Mouse (Mus musculus) frontal cortex, adult (tissue): ENCODE measurements around the gene Tnfaip8l3.
"Not testable (repeated sequence)": the region's sequence is repeated elsewhere in the genome, so short reads cannot be mapped to it uniquely, and the experiment has no call there.

Experiments
- ATAC-seq: cut with Nextera tagmentation; 2 replicates; pipeline ENCODE4 v1.9.2; 2017; ENCODE audit warnings: mild to moderate bottlenecking, moderate library complexity, mixed read lengths; ENCODE audit not compliant: low TSS enrichment

The Tnfaip8l3 gene

GRCm38 (mm10) chr9:54068032-54068649 is at the start of gene Tnfaip8l3:
Gene Tnfaip8l3, minus strand, starts transcription at chr9:54068388.
- ATAC-seq = 0 out of 2 replicates have a peak, but pooled peaks have one; percentile 25

- ATAC-seq = no peak
These were observed 44.5 kb upstream of the Tnfaip8l3 start for GRCm38 (mm10) chr9:54112726-54113125.

- ATAC-seq = no peak
These were observed 30.4 kb upstream of the Tnfaip8l3 start for GRCm38 (mm10) chr9:54098636-54099035.

- peak; percentile 57 for ATAC-seq
These were observed 28.9 kb upstream of the Tnfaip8l3 start for GRCm38 (mm10) chr9:54097091-54097490.

GRCm38 (mm10) chr9:54084245-54084644 is 16.1 kb upstream of the Tnfaip8l3 start:
- no peak for ATAC-seq

GRCm38 (mm10) chr9:54077740-54078139 is 9.6 kb upstream of the Tnfaip8l3 start:
- ATAC-seq = no peak

- ATAC-seq = no peak
These were observed 6.7 kb upstream of the Tnfaip8l3 start for GRCm38 (mm10) chr9:54074901-54075300.

GRCm38 (mm10) chr9:54073688-54074087 is 5.5 kb upstream of the Tnfaip8l3 start:
- no peak for ATAC-seq

- peak; percentile 72 for ATAC-seq
These were observed 3.4 kb upstream of the Tnfaip8l3 start for GRCm38 (mm10) chr9:54071474-54072095.

- no peak for ATAC-seq
These were observed 1.0 kb upstream of the Tnfaip8l3 start for GRCm38 (mm10) chr9:54069204-54069603.

GRCm38 (mm10) chr9:54068777-54069176 is 589 bp upstream of the Tnfaip8l3 start:
- peak; percentile 36; the same call in 1 of the 2 replicates for ATAC-seq

- no peak for ATAC-seq
These were observed 551 bp downstream of the Tnfaip8l3 start for GRCm38 (mm10) chr9:54067642-54068031.

GRCm38 (mm10) chr9:54064836-54065235 is 3.4 kb downstream of the Tnfaip8l3 start:
- ATAC-seq = no peak

GRCm38 (mm10) chr9:54063655-54064054 is 4.5 kb downstream of the Tnfaip8l3 start:
- 0 out of 2 replicates have a peak, but pooled peaks have one; percentile 38 for ATAC-seq

- no peak for ATAC-seq
These were observed 6.5 kb downstream of the Tnfaip8l3 start for GRCm38 (mm10) chr9:54061666-54062065.

GRCm38 (mm10) chr9:54051298-54052068 is 16.7 kb downstream of the Tnfaip8l3 start:
- no peak for ATAC-seq

GRCm38 (mm10) chr9:54048978-54049377 is 19.2 kb downstream of the Tnfaip8l3 start:
- no peak for ATAC-seq

- no peak for ATAC-seq
These were observed 25.1 kb downstream of the Tnfaip8l3 start for GRCm38 (mm10) chr9:54043067-54043466.

- ATAC-seq = peak; percentile 50; the same call in 1 of the 2 replicates
These were observed 30.5 kb downstream of the Tnfaip8l3 start for GRCm38 (mm10) chr9:54037717-54038116.

GRCm38 (mm10) chr9:54034691-54035090 is 33.5 kb downstream of the Tnfaip8l3 start:
- ATAC-seq = no peak

GRCm38 (mm10) chr9:54022795-54023194 is 45.4 kb downstream of the Tnfaip8l3 start:
- ATAC-seq = no peak

GRCm38 (mm10) chr9:53994528-53994927 is 73.7 kb downstream of the Tnfaip8l3 start:
- no peak for ATAC-seq

- ATAC-seq = not testable (repeated sequence)
These were observed 75.6 kb downstream of the Tnfaip8l3 start for GRCm38 (mm10) chr9:53992567-53992966.
